Mouse (Mus musculus) embryonic fibroblast, embryonic 13.5 days (primary cell): Measurements from ENCODE around the gene Utp14b. TPM values are rescaled to one million over a fixed set of nuclear protein-coding genes. Genes with fewer than 3 reads are reported as not detected.

ENCODE experiments used
- H3K27ac ChIP-seq: 2 replicates; pipeline ENCODE4 v1.5.1; 2012; ENCODE audit warnings: low read length, control low read depth, inconsistent platforms; ENCODE audit not compliant: insufficient read depth
- H3K4me1 ChIP-seq: 2 replicates; pipeline ENCODE4 v1.6.1; 2011; ENCODE audit warnings: low read length; ENCODE audit not compliant: control insufficient read depth, insufficient read depth
- H3K4me3 ChIP-seq: 2 replicates; pipeline ENCODE4 v1.5.1; 2011; ENCODE audit warnings: mild to moderate bottlenecking, control low read depth, low read length; ENCODE audit not compliant: insufficient read depth
- CTCF ChIP-seq: IDR thresholded peaks from 2 replicates; pipeline ENCODE4 v1.5.1; 2011; ENCODE audit warnings: mild to moderate bottlenecking, control low read depth, low read length, moderate library complexity, borderline replicate concordance; ENCODE audit not compliant: insufficient read depth
- POLR2A ChIP-seq: IDR thresholded peaks from 2 replicates; pipeline ENCODE4 v1.6.1; 2011; ENCODE audit warnings: low read depth, mild to moderate bottlenecking, control low read depth, low read length, moderate library complexity
- polyA plus RNA-seq: library from polyadenylated mRNA; stranded (reverse); fragments of >200 nt; gene quantifications from 2 replicates; pipeline ENCODE4 v1.2.4, GENCODE M21; 2011; ENCODE audit warnings: low read depth; ENCODE audit not compliant: missing spikeins, insufficient read length

Utp14b gene
- polyA plus RNA-seq, 1 experiment = 4.1 TPM

- TF ChIP-seq CTCF = no peak
- no peak overlapping the region for H3K27ac ChIP-seq
- H3K4me3 ChIP-seq = no peak overlapping the region
- H3K4me1 ChIP-seq = 0 out of 2 replicates have a peak, but pooled peaks cover 2% of the 10 kb centered on the region
Observed at GRCm38 (mm10) chr1:78684128-78684527, 26.3 kb downstream of the Utp14b start.

GRCm38 (mm10) chr1:78686872-78687271, 29.0 kb downstream of the Utp14b start:
- H3K4me1 ChIP-seq = 0 out of 2 replicates have a peak, but pooled peaks cover 2% of the 10 kb centered on the region
- no peak overlapping the region for H3K4me3 ChIP-seq
- TF ChIP-seq POLR2A (no peak), CTCF (peak; percentile 26; the same call in 1 of the 2 replicates)
- no peak overlapping the region for H3K27ac ChIP-seq

GRCm38 (mm10) chr1:78688149-78688548, 30.3 kb downstream of the Utp14b start:
- H3K4me1 ChIP-seq = no peaks in the 10 kb centered on the region
- no peak overlapping the region for H3K27ac ChIP-seq
- TF ChIP-seq CTCF = peak; percentile 29; the same call in 1 of the 2 replicates
- no peak for TF ChIP-seq POLR2A
- no peak overlapping the region for H3K4me3 ChIP-seq

- TF ChIP-seq CTCF = no peak
- no peak for TF ChIP-seq POLR2A
- Histone ChIP-seq H3K27ac (no peak overlapping the region), H3K4me3 (no peak overlapping the region)
Observed at GRCm38 (mm10) chr1:78694503-78695258, 36.8 kb downstream of the Utp14b start.

GRCm38 (mm10) chr1:78696305-78696704, 38.5 kb downstream of the Utp14b start:
- no peak overlapping the region for H3K27ac ChIP-seq
- no peak overlapping the region for H3K4me3 ChIP-seq
- TF ChIP-seq CTCF = no peak
- no peak for TF ChIP-seq POLR2A
- no peaks in the 10 kb centered on the region for H3K4me1 ChIP-seq

More at GRCm38 (mm10) chr1:78694503-78695258, 36.8 kb downstream of the Utp14b start:
- H3K4me1 ChIP-seq = no peaks in the 10 kb centered on the region

- no peak overlapping the region for H3K27ac ChIP-seq
- no peak overlapping the region for H3K4me3 ChIP-seq
- H3K4me1 ChIP-seq = no peaks in the 10 kb centered on the region
- TF ChIP-seq CTCF = no peak
- no peak for TF ChIP-seq POLR2A
Observed at GRCm38 (mm10) chr1:78696903-78697302, 39.1 kb downstream of the Utp14b start.

- TF ChIP-seq POLR2A (no peak), CTCF (no peak)
- no peak overlapping the region for H3K27ac ChIP-seq
- no peak overlapping the region for H3K4me3 ChIP-seq
- no peaks in the 10 kb centered on the region for H3K4me1 ChIP-seq
Observed at GRCm38 (mm10) chr1:78698138-78698537, 40.3 kb downstream of the Utp14b start.

GRCm38 (mm10) chr1:78701740-78702139, 43.9 kb downstream of the Utp14b start:
- no peaks in the 10 kb centered on the region for H3K4me1 ChIP-seq
- H3K4me3 ChIP-seq = no peak overlapping the region
- H3K27ac ChIP-seq = no peak overlapping the region
- TF ChIP-seq CTCF = no peak

GRCm38 (mm10) chr1:78702282-78702963, 44.6 kb downstream of the Utp14b start:
- TF ChIP-seq CTCF = no peak
- no peak for TF ChIP-seq POLR2A
- Histone ChIP-seq H3K27ac (no peak overlapping the region), H3K4me3 (no peak overlapping the region), H3K4me1 (no peaks in the 10 kb centered on the region)

- TF ChIP-seq POLR2A (no peak), CTCF (no peak)
- no peak overlapping the region for H3K27ac ChIP-seq
- no peak overlapping the region for H3K4me3 ChIP-seq
- no peaks in the 10 kb centered on the region for H3K4me1 ChIP-seq
Observed at GRCm38 (mm10) chr1:78702964-78703285, 45.1 kb downstream of the Utp14b start.

- Histone ChIP-seq H3K4me1 (no peaks in the 10 kb centered on the region), H3K4me3 (no peak overlapping the region), H3K27ac (no peak overlapping the region)
- TF ChIP-seq POLR2A = no peak
- TF ChIP-seq CTCF = no peak
Observed at GRCm38 (mm10) chr1:78706338-78706737, 48.5 kb downstream of the Utp14b start.
